Mouse (Mus musculus): ENCODE results near the gene Rasl11b. TPM values are rescaled to one million over a fixed set of nuclear protein-coding genes. Genes with fewer than 3 reads are reported as not detected.

Gene Rasl11b
- total RNA-seq, 2 experiments from 2014 or later = 11.7 to 15.1 TPM

- DNase-seq (ENCODE audit: low spot score in 2 of 2) = no peak
Observed at GRCm38 (mm10) chr5:74184607-74185006, 10.5 kb upstream of the Rasl11b start.

- DNase-seq (ENCODE audit: low spot score in 2 of 2) = no peak
Observed at GRCm38 (mm10) chr5:74188076-74188475, 7.0 kb upstream of the Rasl11b start.

GRCm38 (mm10) chr5:74188886-74189285 is 6.2 kb upstream of the Rasl11b start:
- DNase-seq (ENCODE audit: low spot score in 2 of 2) = no peak

- DNase-seq (ENCODE audit: low spot score in 2 of 2) = no peak
Observed at GRCm38 (mm10) chr5:74189484-74190160, 5.5 kb upstream of the Rasl11b start.

GRCm38 (mm10) chr5:74190161-74190491 is 5.0 kb upstream of the Rasl11b start:
- DNase-seq (ENCODE audit: low spot score in 2 of 2) = peak in 1 of 2 experiments; percentile 44

GRCm38 (mm10) chr5:74190911-74191310 is 4.2 kb upstream of the Rasl11b start:
- DNase-seq (ENCODE audit: low spot score in 2 of 2) = no peak

- no peak for DNase-seq (ENCODE audit: low spot score in 2 of 2)
Observed at GRCm38 (mm10) chr5:74193008-74193407, 2.1 kb upstream of the Rasl11b start.

GRCm38 (mm10) chr5:74193626-74194025 is 1.5 kb upstream of the Rasl11b start:
- no peak for DNase-seq (ENCODE audit: low spot score in 2 of 2)

GRCm38 (mm10) chr5:74194027-74194840 is 852 bp upstream of the Rasl11b start:
- DNase-seq (ENCODE audit: low spot score in 2 of 2) = no peak

- DNase-seq (ENCODE audit: low spot score in 2 of 2) = no peak
Observed at GRCm38 (mm10) chr5:74195614-74196306, 674 bp downstream of the Rasl11b start.

- DNase-seq (ENCODE audit: low spot score in 2 of 2) = no peak
Observed at GRCm38 (mm10) chr5:74196307-74196618, 1.2 kb downstream of the Rasl11b start.

- DNase-seq (ENCODE audit: low spot score in 2 of 2) = no peak
Observed at GRCm38 (mm10) chr5:74197541-74198330, 2.6 kb downstream of the Rasl11b start.

GRCm38 (mm10) chr5:74198446-74198845 is 3.4 kb downstream of the Rasl11b start:
- DNase-seq (ENCODE audit: low spot score in 2 of 2) = no peak

GRCm38 (mm10) chr5:74199793-74200192 is 4.7 kb downstream of the Rasl11b start:
- DNase-seq (ENCODE audit: low spot score in 2 of 2) = no peak

- no peak for DNase-seq (ENCODE audit: low spot score in 2 of 2)
Observed at GRCm38 (mm10) chr5:74200481-74200880, 5.4 kb downstream of the Rasl11b start.

- peak in 1 of 2 experiments; percentile 41 for DNase-seq (ENCODE audit: low spot score in 2 of 2)
Observed at GRCm38 (mm10) chr5:74201570-74202357, 6.7 kb downstream of the Rasl11b start.

GRCm38 (mm10) chr5:74202515-74202914 is 7.4 kb downstream of the Rasl11b start:
- no peak for DNase-seq (ENCODE audit: low spot score in 2 of 2)

GRCm38 (mm10) chr5:74204465-74204864 is 9.4 kb downstream of the Rasl11b start:
- DNase-seq (ENCODE audit: low spot score in 2 of 2) = no peak

GRCm38 (mm10) chr5:74205509-74205908 is 10.4 kb downstream of the Rasl11b start:
- no peak for DNase-seq (ENCODE audit: low spot score in 2 of 2)

- DNase-seq (ENCODE audit: low spot score in 2 of 2) = no peak
Observed at GRCm38 (mm10) chr5:74206038-74206437, 11.0 kb downstream of the Rasl11b start.

- DNase-seq (ENCODE audit: low spot score in 2 of 2) = no peak
Observed at GRCm38 (mm10) chr5:74206649-74207048, 11.6 kb downstream of the Rasl11b start.

All from gastrocnemius, postnatal 4 days (tissue).